Mouse (Mus musculus) midbrain, embryonic 13.5 days (tissue): ENCODE measurements around the gene Cdc123. TPM values are rescaled to one million over a fixed set of nuclear protein-coding genes. Genes with fewer than 3 reads are reported as not detected.
"Not testable (repeated sequence)": the region's sequence is repeated elsewhere in the genome, so short reads cannot be mapped to it uniquely, and the experiment has no call there.

Source experiments
- ATAC-seq: fragments of 200-750 bp; cut with Nextera tagmentation; 2 replicates; pipeline ENCODE4 v1.8.0; 2017; ENCODE audit warnings: mild to moderate bottlenecking, moderate TSS enrichment, moderate library complexity
- H3K27ac ChIP-seq: fragments of 300-500 bp; sonication (generic); 2 replicates; pipeline ENCODE4 v1.5.1; 2015; ENCODE audit warnings: inconsistent platforms, mild to moderate bottlenecking, moderate library complexity
- H3K27me3 ChIP-seq: fragments of 300-500 bp; sonication (generic); 2 replicates; pipeline ENCODE4 v1.6.1; 2015; ENCODE audit warnings: mild to moderate bottlenecking, inconsistent platforms
- H3K36me3 ChIP-seq: fragments of 300-500 bp; sonication (generic); 2 replicates; pipeline ENCODE4 v1.6.1; 2015; ENCODE audit warnings: mild to moderate bottlenecking, inconsistent platforms
- H3K4me1 ChIP-seq: fragments of 300-500 bp; sonication (generic); replicated peaks from 2 replicates; pipeline ENCODE4 v1.6.1; 2015; ENCODE audit warnings: inconsistent platforms
- H3K4me2 ChIP-seq: fragments of 300-500 bp; sonication (generic); replicated peaks from 2 replicates; pipeline ENCODE4 v1.6.1; 2015; ENCODE audit warnings: moderate library complexity, mild to moderate bottlenecking, inconsistent platforms
- H3K4me3 ChIP-seq: fragments of 300-500 bp; sonication (generic); replicated peaks from 2 replicates; pipeline ENCODE4 v1.5.1; 2015; ENCODE audit warnings: mild to moderate bottlenecking, inconsistent platforms
- H3K9ac ChIP-seq: fragments of 300-500 bp; sonication (generic); replicated peaks from 2 replicates; pipeline ENCODE4 v1.6.1; 2015; ENCODE audit warnings: mild to moderate bottlenecking, inconsistent platforms
- H3K9me3 ChIP-seq: fragments of 300-500 bp; sonication (generic); 2 replicates; pipeline ENCODE4 v1.6.1; 2016; ENCODE audit warnings: mild to moderate bottlenecking, inconsistent platforms
- WGBS: fragments of 180-500 bp; shearing (Covaris S2); methylation state at CpG from one replicate; pipeline ENCODE4 v1.1.7; 2015; 5-methylcytosine and 5-hydroxymethylcytosine counted together
- polyA plus RNA-seq: library from polyadenylated mRNA; unstranded; fragments of >200 nt; fragmentation: Nextera tagmentation; extraction: Ambion mirVana; gene quantifications from 2 replicates; pipeline ENCODE4 v1.2.1, GENCODE M21; 2015

The Cdc123 gene
- polyA plus RNA-seq, 1 experiment from 2014 or later: 355 TPM

DNA sequence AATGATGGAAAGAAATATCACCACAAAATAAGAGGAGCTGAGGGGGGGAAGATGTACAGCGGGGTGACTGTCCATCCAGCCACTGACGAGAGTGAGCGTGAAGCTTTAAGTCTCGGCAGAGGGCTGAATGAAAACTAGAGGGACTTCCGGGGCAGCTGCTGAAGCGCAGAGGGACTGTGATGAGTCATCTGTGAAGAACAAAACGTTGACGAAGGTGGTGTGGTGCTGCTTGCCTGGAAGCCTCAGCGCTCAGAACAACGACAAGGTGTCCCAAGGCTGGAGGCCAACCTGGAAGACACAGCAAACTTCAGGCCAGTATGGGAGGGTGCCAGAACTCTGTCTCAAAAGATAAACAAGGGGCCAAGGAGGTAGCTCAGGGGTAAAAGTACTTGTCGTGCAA lies 4.1 kb downstream of the Cdc123 start:
- H3K4me2 ChIP-seq: no peak overlapping the region
- peaks cover 54% of the 10 kb centered on the region for H3K36me3 ChIP-seq
- ATAC-seq: no peak
- H3K27me3 ChIP-seq: no peaks in the 10 kb centered on the region
- no peaks in the 10 kb centered on the region for H3K9me3 ChIP-seq
- H3K4me3 ChIP-seq: no peak overlapping the region
- 97% methylated on average over 11 of the region's 11 CpGs for WGBS
- H3K27ac ChIP-seq: no peak overlapping the region
- H3K9ac ChIP-seq: no peak overlapping the region
- H3K4me1 ChIP-seq: peaks cover 14% of the 10 kb centered on the region

GRCm38 (mm10) chr2:5825265-5825913 lies 19.6 kb downstream of the Cdc123 start:
- Histone ChIP-seq H3K27me3 (no peaks in the 10 kb centered on the region), H3K4me3 (no peak overlapping the region), H3K4me2 (no peak overlapping the region), H3K9me3 (no peaks in the 10 kb centered on the region), H3K36me3 (peaks cover 59% of the 10 kb centered on the region), H3K27ac (no peak overlapping the region), H3K9ac (no peak overlapping the region), H3K4me1 (no peaks in the 10 kb centered on the region)
- no peak for ATAC-seq
- 96% methylated on average over 5 of the region's 5 CpGs for WGBS

- Histone ChIP-seq H3K36me3 (peaks cover 60% of the 10 kb centered on the region), H3K4me1 (no peaks in the 10 kb centered on the region)
- ATAC-seq: no peak
These were observed 20.3 kb downstream of the Cdc123 start for GRCm38 (mm10) chr2:5824685-5825084.

DNA sequence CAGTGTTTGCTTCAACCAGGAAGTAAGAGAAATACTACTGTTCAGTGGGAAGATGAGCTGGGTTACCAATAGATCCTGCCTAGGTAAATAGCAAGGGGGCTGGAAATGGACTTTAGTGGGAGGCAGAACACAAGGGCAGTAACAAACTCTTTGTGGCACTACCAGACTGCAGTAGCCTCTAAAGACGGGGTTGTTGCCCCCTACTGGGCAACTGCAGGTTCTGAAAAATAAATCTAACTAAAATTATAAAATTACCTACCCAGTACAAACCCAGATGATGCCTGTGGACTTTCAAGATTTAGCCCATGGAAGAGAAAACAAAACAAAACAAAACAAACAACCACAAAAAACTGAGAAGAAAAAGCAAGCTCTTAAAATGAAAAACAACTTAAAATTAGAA lies 20.8 kb downstream of the Cdc123 start:
- no peaks in the 10 kb centered on the region for H3K4me1 ChIP-seq
- peaks cover 62% of the 10 kb centered on the region for H3K36me3 ChIP-seq
- no peaks in the 10 kb centered on the region for H3K9me3 ChIP-seq
- H3K27ac ChIP-seq: no peak overlapping the region
- H3K27me3 ChIP-seq: no peaks in the 10 kb centered on the region
- 32% methylated on average over 1 of the region's 1 CpGs for WGBS
- H3K4me2 ChIP-seq: no peak overlapping the region
- no peak overlapping the region for H3K4me3 ChIP-seq
- ATAC-seq: no peak
- no peak overlapping the region for H3K9ac ChIP-seq

More at GRCm38 (mm10) chr2:5824685-5825084, 20.3 kb downstream of the Cdc123 start:
- H3K27ac ChIP-seq: no peak overlapping the region
- H3K27me3 ChIP-seq: no peaks in the 10 kb centered on the region
- H3K4me2 ChIP-seq: no peak overlapping the region
- no peaks in the 10 kb centered on the region for H3K9me3 ChIP-seq
- H3K4me3 ChIP-seq: no peak overlapping the region
- H3K9ac ChIP-seq: no peak overlapping the region
- WGBS: 91% methylated on average over 5 of the region's 5 CpGs

DNA sequence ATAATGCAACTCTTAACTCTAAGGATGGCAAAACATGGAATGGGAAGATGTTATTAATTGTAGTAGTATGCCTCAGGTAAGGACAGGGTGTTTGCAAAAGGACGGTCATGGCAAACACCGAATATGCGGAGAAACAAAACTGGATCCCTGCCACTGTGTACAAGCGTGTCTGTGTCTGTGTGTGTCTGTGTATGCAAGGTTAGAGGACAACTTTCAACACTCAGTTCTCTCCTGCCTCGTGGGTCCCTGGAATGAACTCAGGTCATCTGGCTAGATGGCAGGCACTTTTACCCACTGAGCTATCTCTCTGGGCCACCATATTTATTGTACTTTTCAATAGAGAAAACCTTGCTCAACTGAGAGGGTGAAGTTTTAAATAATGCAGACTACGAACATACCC lies 22.5 kb downstream of the Cdc123 start:
- Histone ChIP-seq H3K27ac (no peak overlapping the region), H3K4me1 (no peaks in the 10 kb centered on the region), H3K36me3 (peaks cover 67% of the 10 kb centered on the region), H3K4me3 (no peak overlapping the region), H3K9me3 (no peaks in the 10 kb centered on the region), H3K4me2 (no peak overlapping the region), H3K27me3 (no peaks in the 10 kb centered on the region), H3K9ac (no peak overlapping the region)
- WGBS: 97% methylated on average over 6 of the region's 6 CpGs
- ATAC-seq: no peak

- Histone ChIP-seq H3K9ac (no peak overlapping the region), H3K9me3 (no peaks in the 10 kb centered on the region), H3K27ac (no peak overlapping the region), H3K4me3 (no peak overlapping the region), H3K4me2 (no peak overlapping the region), H3K4me1 (no peaks in the 10 kb centered on the region), H3K27me3 (no peaks in the 10 kb centered on the region), H3K36me3 (peaks cover 68% of the 10 kb centered on the region)
- 92% methylated on average over 10 of the region's 10 CpGs for WGBS
- ATAC-seq: no peak
These were observed 23.7 kb downstream of the Cdc123 start for GRCm38 (mm10) chr2:5821264-5821663.

- H3K4me3 ChIP-seq: no peak overlapping the region
- no peak for ATAC-seq
- no peaks in the 10 kb centered on the region for H3K9me3 ChIP-seq
- WGBS: 94% methylated on average over 5 of the region's 5 CpGs
- no peak overlapping the region for H3K9ac ChIP-seq
- H3K4me2 ChIP-seq: no peak overlapping the region
- H3K27me3 ChIP-seq: no peaks in the 10 kb centered on the region
- peaks cover 47% of the 10 kb centered on the region for H3K36me3 ChIP-seq
- H3K4me1 ChIP-seq: no peaks in the 10 kb centered on the region
- no peak overlapping the region for H3K27ac ChIP-seq
These were observed 33.7 kb downstream of the Cdc123 start for GRCm38 (mm10) chr2:5811235-5811782.

- no peak overlapping the region for H3K4me2 ChIP-seq
- no peaks in the 10 kb centered on the region for H3K27me3 ChIP-seq
- H3K36me3 ChIP-seq: peaks cover 48% of the 10 kb centered on the region
- H3K4me1 ChIP-seq: no peaks in the 10 kb centered on the region
- H3K4me3 ChIP-seq: no peak overlapping the region
- H3K9ac ChIP-seq: no peak overlapping the region
- H3K27ac ChIP-seq: no peak overlapping the region
- 89% methylated on average over 5 of the region's 5 CpGs for WGBS
- no peaks in the 10 kb centered on the region for H3K9me3 ChIP-seq
- ATAC-seq: no peak
These were observed 34.8 kb downstream of the Cdc123 start for GRCm38 (mm10) chr2:5810036-5810718.

GRCm38 (mm10) chr2:5806201-5806600 lies 38.8 kb downstream of the Cdc123 start:
- H3K36me3 ChIP-seq: peaks cover 59% of the 10 kb centered on the region
- not testable (repeated sequence) for H3K4me2 ChIP-seq, H3K4me1 ChIP-seq, H3K9ac ChIP-seq, H3K27ac ChIP-seq, H3K27me3 ChIP-seq, H3K9me3 ChIP-seq, ATAC-seq, H3K4me3 ChIP-seq
- WGBS: 88% methylated on average over 3 of the region's 3 CpGs

DNA sequence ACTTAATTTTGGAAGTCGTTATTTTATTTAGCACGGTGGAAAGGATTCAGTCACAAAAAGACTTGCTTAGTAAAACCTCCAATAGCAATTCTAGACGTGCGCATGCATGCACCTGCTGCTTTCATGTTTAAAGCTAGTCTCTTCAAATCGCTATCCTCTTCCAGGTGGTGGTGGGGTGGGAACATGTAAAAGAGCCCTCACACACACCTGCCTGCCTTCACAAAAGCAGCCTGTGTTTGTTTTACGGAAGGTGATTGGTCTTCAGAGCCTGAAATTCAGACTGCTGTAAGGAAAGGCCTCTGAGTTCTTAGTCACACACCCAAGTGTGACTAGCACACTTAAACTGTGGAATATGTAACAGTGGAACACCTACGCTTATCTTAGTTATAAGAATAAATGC lies 39.7 kb downstream of the Cdc123 start:
- ATAC-seq: no peak
- Histone ChIP-seq H3K4me3 (no peak overlapping the region), H3K36me3 (peaks cover 60% of the 10 kb centered on the region), H3K27me3 (no peaks in the 10 kb centered on the region), H3K9ac (no peak overlapping the region), H3K9me3 (no peaks in the 10 kb centered on the region), H3K27ac (no peak overlapping the region), H3K4me1 (no peaks in the 10 kb centered on the region), H3K4me2 (no peak overlapping the region)
- WGBS: 95% methylated on average over 7 of the region's 7 CpGs

DNA sequence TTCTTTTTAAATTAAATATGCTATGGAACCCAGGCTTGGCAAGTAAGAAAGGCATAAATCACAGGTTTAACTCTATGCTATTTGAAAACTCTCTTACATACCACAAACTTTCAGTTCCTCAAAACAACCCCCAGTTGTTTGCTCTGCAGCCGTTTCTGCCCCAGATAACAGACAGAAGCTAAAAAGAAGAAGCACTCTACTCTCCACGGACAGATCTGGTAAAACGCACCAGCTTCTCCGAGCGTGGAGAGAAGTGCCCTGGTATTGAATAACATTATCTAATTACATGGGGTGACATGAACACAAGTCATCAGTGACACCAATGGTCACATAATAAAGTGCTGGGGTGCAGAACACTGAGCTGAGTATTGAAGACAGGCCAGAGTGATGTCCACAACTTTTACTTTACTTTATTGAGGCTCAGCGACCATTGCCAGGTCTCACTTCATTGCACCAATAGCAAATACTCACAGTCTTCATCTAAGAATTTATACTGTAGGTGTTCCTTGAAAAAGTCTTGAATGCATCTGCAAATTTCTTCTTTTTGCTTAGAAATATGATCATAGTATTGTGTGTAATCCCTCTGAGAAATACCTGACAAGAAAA lies 40.4 kb downstream of the Cdc123 start:
- H3K9ac ChIP-seq: no peak overlapping the region
- peaks cover 58% of the 10 kb centered on the region for H3K36me3 ChIP-seq
- ATAC-seq: no peak
- no peak overlapping the region for H3K4me2 ChIP-seq
- no peaks in the 10 kb centered on the region for H3K4me1 ChIP-seq
- no peak overlapping the region for H3K27ac ChIP-seq
- WGBS: 89% methylated on average over 6 of the region's 6 CpGs
- peaks cover 3% of the 10 kb centered on the region; the same call in 1 of the 2 replicates for H3K9me3 ChIP-seq
- H3K27me3 ChIP-seq: no peaks in the 10 kb centered on the region
- H3K4me3 ChIP-seq: no peak overlapping the region

GRCm38 (mm10) chr2:5801927-5802590 lies 42.9 kb downstream of the Cdc123 start:
- H3K27ac ChIP-seq: no peak overlapping the region
- WGBS: 93% methylated on average over 10 of the region's 10 CpGs
- H3K36me3 ChIP-seq: peaks cover 75% of the 10 kb centered on the region
- no peak overlapping the region for H3K9ac ChIP-seq
- H3K27me3 ChIP-seq: no peaks in the 10 kb centered on the region
- H3K4me3 ChIP-seq: no peak overlapping the region
- peaks cover 3% of the 10 kb centered on the region; the same call in 1 of the 2 replicates for H3K9me3 ChIP-seq
- H3K4me1 ChIP-seq: no peaks in the 10 kb centered on the region
- H3K4me2 ChIP-seq: no peak overlapping the region
- ATAC-seq: no peak
